In the genomic region with DNA sequence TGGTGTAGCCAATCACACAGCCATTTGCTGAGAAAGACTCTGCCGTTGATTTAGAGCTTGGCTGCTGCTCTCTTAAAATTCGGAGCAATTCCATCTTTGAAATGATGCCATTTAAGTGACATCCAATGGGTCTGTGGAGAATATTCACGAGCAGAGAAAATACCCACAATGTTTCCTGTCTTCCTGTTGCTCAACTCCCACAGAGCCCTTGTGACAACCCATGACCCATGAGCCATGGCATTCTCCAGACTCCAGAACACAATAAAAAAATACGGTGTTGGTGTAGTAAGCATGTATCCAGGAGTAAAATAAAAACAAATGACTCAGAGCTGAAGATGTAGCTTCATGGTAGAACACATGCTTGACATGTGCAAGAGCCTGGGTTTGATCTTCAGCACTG, we compare ENCODE assay signal across 27 mouse cellular contexts.
"Had no signal": no experiment of that assay in that cellular context is flagged by ENCODE, and none has a peak within 500 bp of the region (broad histone marks: within the 10 kb centered on the region; RNA-seq: fewer than 3 reads in every experiment).

No protein-coding gene starts in this region.

- H3K27ac ChIP-seq: gastrocnemius, adult 2 months; heart, adult 2 months; heart, embryonic 10.5 days; hindbrain, embryonic 13.5 days; hindbrain, embryonic 15.5 days; hindbrain, postnatal 0 days; kidney, embryonic 15.5 days; kidney, postnatal 0 days; left cerebral cortex, adult 2 months; limb, embryonic 10.5 days; limb, embryonic 12.5 days; liver, embryonic 12.5 days; liver, embryonic 14.5 days had no signal

- H3K4me3 ChIP-seq: gastrocnemius, adult 2 months; heart, adult 2 months; heart, embryonic 10.5 days; heart, embryonic 12.5 days; hindbrain, embryonic 13.5 days; hindbrain, embryonic 15.5 days; kidney, embryonic 15.5 days; left cerebral cortex, adult 2 months; limb, embryonic 10.5 days; limb, embryonic 12.5 days; liver, embryonic 12.5 days had no signal

- H3K9me3 ChIP-seq: heart, embryonic 10.5 days; heart, embryonic 12.5 days; hindbrain, embryonic 13.5 days; hindbrain, embryonic 15.5 days; kidney, embryonic 15.5 days; limb, embryonic 10.5 days; limb, embryonic 12.5 days; liver, embryonic 12.5 days had no signal

- ATAC-seq: hindbrain, postnatal 0 days; intestine, embryonic 16.5 days; liver, embryonic 12.5 days had no signal

- H3K27me3 ChIP-seq: heart, embryonic 12.5 days; hindbrain, embryonic 13.5 days; hindbrain, embryonic 15.5 days; kidney, embryonic 15.5 days; limb, embryonic 12.5 days; liver, embryonic 12.5 days had no signal

- H3K4me1 ChIP-seq: heart, embryonic 10.5 days; heart, embryonic 12.5 days; hindbrain, embryonic 13.5 days; hindbrain, embryonic 15.5 days; liver, embryonic 12.5 days had no signal

- H3K36me3 ChIP-seq: heart, embryonic 10.5 days; heart, embryonic 12.5 days; hindbrain, embryonic 13.5 days; hindbrain, embryonic 15.5 days; kidney, embryonic 15.5 days; limb, embryonic 10.5 days; limb, embryonic 12.5 days; liver, embryonic 12.5 days had no signal

- DNase-seq: gastrocnemius, adult 2 months; gastrocnemius, postnatal 10 days; gastrocnemius, postnatal 25 days; heart, adult 11 months; heart, adult 2 months; heart, postnatal 10 days; kidney, adult 11 months; kidney, adult 2 months; kidney, adult 9 months; kidney, postnatal 14 days; kidney, postnatal 36 days; layer of hippocampus, adult 9-11 months; layer of hippocampus, postnatal 36 days; liver had no signal
